Mouse (Mus musculus): ENCODE data around the gene Lrrtm3.

Gene Lrrtm3

GRCm38 (mm10) chr10:64089680-64090460 is at the start of gene Lrrtm3:
Gene Lrrtm3 (minus strand): TSS chr10:64090277.
- peak; percentile 13 to 30 for DNase-seq

- no peak for DNase-seq
Observed at GRCm38 (mm10) chr10:64135481-64135880, 45.4 kb upstream of the Lrrtm3 start.

DNA sequence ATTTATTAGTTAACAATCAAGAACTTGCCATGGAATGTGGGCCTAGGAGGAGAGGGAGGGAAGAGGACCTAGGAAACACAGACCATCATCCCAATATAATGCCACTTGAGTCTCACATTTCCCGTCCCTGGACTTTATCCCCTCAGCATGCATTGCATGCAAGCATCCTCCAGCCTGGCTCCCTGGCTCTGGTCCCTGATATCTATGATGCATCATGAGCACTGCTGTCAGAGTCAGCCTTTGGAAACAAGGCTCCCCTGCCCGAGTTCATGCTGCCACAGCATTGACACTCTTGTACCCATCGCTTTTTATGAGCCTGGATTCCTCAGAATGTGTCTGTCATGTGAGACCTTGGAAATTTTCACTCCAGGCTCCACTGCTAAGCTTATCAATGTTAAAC is 43.4 kb upstream of the Lrrtm3 start:
- no peak for DNase-seq

GRCm38 (mm10) chr10:64130397-64131150 is 40.5 kb upstream of the Lrrtm3 start:
- no peak for DNase-seq

DNA sequence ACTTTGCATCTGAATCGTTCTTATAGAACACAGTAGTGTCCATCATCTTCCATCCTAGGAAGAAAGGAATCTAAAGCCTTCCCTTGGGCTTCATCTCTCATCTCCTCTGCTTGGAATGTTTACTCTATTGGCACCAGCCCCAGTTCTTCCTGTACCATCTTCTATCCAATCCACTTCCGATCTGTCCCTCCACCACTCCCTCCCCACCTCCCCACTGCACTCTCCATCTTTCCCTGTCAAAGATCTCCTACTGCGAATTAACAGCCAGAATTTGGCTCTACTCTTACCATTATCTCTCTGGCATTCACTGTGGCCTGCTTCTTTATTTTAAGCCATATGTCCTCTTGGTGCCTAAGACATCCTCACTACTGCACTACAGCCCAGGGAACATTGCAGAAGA is 28.8 kb upstream of the Lrrtm3 start:
- DNase-seq: no peak

- DNase-seq: no peak
Observed at GRCm38 (mm10) chr10:64115246-64115645, 25.2 kb upstream of the Lrrtm3 start.

GRCm38 (mm10) chr10:64096532-64096931 is 6.5 kb upstream of the Lrrtm3 start:
- DNase-seq: no peak

GRCm38 (mm10) chr10:64088774-64089460 is 1.2 kb downstream of the Lrrtm3 start:
- DNase-seq: no peak

DNA sequence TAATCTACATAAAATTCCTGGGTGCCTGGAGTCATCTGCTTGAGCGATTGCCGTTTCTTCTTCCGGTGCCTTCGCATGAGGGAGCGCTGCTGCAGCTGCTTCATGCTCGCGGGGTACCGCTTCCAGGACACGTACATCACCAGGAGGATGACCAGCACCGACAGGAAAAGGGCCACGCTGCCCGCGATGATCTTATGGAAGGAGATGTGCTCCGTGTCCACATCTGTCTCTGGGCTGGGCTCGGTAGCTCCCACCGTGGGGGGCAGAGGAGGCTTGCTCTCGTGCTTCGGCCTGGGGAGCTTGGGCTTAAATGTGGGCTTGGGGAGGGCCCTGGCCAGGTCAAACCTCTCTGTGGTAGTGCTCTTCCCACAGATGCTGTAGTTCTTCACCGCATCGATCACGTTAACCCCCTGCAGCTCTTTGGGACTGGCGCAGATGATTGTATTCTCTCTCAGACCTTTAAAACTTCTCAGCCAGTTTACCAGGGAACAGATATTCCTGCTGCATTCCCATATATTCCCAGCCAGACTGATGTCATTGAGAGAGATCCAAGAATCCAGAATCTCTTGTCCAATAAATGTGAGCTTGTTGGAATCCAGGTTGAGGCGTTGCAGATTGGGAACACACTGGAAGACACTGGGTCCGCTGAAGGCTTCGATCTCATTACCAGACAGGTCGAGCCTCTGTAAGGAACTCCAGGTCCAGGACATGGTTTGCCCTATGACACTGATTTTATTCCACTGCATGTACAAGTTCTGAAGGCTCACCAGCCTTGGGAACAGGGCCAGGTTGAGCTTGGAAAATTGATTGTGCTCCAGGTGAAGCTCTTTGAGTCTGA is 1.9 kb downstream of the Lrrtm3 start:
- DNase-seq: no peak

DNA sequence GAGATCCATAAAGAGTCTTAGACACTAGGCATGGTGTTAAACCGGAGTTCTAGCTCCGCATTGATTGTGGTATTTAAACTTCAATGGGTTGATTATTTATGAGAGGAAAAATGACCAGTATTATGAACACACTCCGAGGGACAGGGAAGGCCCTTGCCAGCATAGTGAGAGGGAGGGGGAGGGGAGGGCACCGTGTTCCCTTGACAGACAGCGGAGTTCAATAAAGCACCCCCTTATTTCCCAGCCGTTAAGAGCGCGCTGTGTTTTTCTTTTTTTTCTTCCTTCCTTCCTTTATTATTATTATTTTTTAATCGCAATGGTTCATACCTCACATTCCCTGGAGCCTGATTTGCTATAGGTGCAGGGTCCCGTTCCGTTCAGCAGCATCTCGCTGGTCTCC is 2.6 kb downstream of the Lrrtm3 start:
- DNase-seq: no peak

- DNase-seq: no peak
Observed at GRCm38 (mm10) chr10:64086567-64087391, 3.3 kb downstream of the Lrrtm3 start.

- no peak for DNase-seq
Observed at GRCm38 (mm10) chr10:64086183-64086566, 3.9 kb downstream of the Lrrtm3 start.

- peak in 1 of 2 experiments; percentile 1 for DNase-seq
Observed at GRCm38 (mm10) chr10:64084465-64084864, 5.6 kb downstream of the Lrrtm3 start.

- no peak for DNase-seq
Observed at GRCm38 (mm10) chr10:64083813-64084212, 6.3 kb downstream of the Lrrtm3 start.

- no peak for DNase-seq
Observed at GRCm38 (mm10) chr10:64082345-64082744, 7.7 kb downstream of the Lrrtm3 start.

DNA sequence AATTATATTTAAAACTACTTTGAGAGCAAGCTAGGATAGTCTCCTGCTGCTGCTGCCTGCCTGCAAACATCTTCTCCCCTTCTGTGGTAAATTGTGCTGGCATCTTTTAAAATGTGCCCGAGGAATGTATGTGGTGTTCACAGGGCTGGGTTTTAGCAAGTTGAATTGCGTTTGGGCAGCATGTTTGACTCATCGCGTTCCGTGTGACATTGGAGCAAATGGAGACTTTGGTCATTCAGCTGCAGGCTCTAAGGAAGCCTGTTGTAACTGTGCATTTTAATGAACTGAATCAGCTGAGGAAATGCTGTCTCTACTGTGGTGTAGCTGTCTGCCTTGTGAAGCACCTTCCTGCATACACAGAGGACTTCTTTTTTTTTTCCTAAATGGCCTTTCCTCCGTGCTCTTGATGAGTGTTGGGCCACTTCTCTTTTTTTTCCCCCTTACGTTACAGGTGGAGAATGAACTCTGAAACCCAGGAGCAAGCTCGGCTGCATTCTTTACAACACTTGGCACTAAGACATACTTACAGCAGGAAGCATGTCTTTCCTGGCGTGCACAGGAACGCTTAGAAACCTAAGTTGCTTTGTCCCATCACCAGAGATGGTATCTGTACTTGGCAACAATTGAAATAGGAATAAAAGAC is 13.5 kb downstream of the Lrrtm3 start:
- no peak for DNase-seq

GRCm38 (mm10) chr10:64075944-64076343 is 14.1 kb downstream of the Lrrtm3 start:
- no peak for DNase-seq

DNA sequence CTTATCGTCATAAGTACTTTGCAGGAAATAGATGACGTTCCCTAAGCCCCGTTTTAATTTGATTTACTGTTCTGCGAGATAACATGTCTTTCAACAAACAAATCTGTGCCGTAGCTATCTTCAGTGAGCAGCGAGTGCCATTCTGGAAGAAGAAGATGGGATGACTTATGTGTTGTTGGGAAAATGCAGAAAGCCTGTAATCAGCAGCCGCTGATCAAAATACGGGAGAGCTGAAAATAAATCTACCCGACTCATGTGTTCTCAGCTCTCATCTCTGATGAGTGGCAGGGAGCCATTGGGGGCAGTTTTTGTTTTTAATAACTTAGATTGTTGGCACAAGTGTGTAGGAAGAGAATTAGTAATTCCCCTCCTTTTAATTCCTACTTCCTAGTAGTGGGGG is 26.4 kb downstream of the Lrrtm3 start:
- no peak for DNase-seq

- DNase-seq: no peak
Observed at GRCm38 (mm10) chr10:64049946-64050345, 40.1 kb downstream of the Lrrtm3 start.

GRCm38 (mm10) chr10:64049151-64049550 is 40.9 kb downstream of the Lrrtm3 start:
- no peak for DNase-seq

- no peak for DNase-seq
Observed at GRCm38 (mm10) chr10:64041892-64042291, 48.2 kb downstream of the Lrrtm3 start.
